Mouse (Mus musculus) CH12.LX (cell line): ENCODE results near the gene Ccdc30. TPM values are rescaled to one million over a fixed set of nuclear protein-coding genes. Genes with fewer than 3 reads are reported as not detected.

Source experiments
- DNase-seq: peaks from one replicate; pipeline ENCODE4 v3.0.0-alpha.2; 2013; ENCODE audit errors: extremely low read depth
- H3K27ac ChIP-seq: 2 replicates; pipeline ENCODE4 v1.5.1; 2012; ENCODE audit warnings: low read depth, mild to moderate bottlenecking, control low read depth, moderate library complexity; ENCODE audit not compliant: insufficient read depth
- H3K27me3 ChIP-seq: replicated peaks from 2 replicates; pipeline ENCODE3; 2012; ENCODE audit warnings: inconsistent platforms
- H3K36me3 ChIP-seq, 2 experiments: replicated peaks in 1 of 2; 2 replicates each; pipeline versions ENCODE3 to v1.6.1; 2012; ENCODE audit warnings: inconsistent platforms in 1 of 2, low read length in 1 of 2, mild to moderate bottlenecking in 1 of 2, mixed read lengths in 1 of 2, moderate library complexity in 1 of 2; ENCODE audit not compliant: control insufficient read depth in 1 of 2, insufficient read depth in 1 of 2
- H3K4me1 ChIP-seq, 2 experiments: 2 replicates each; pipeline ENCODE4 v1.6.1; 2012; ENCODE audit warnings: inconsistent platforms in 1 of 2, moderate library complexity in 1 of 2; ENCODE audit not compliant: insufficient read depth in 2 of 2, control insufficient read depth in 1 of 2
- H3K4me2 ChIP-seq: 2 replicates; pipeline ENCODE4 v1.6.1; 2012; ENCODE audit warnings: low read depth, mild to moderate bottlenecking, control low read depth; ENCODE audit not compliant: poor library complexity, insufficient read depth, severe bottlenecking
- H3K4me3 ChIP-seq, 3 experiments: fragments of 150-350 bp in 1 of 3; sonication (generic) in 1 of 3; replicated peaks in 1 of 3; 2 replicates each; pipeline versions ENCODE3 to v1.5.1; 2011 to 2012; ENCODE audit warnings: low read depth in 2 of 3, low read length in 2 of 3, mild to moderate bottlenecking in 2 of 3, moderate library complexity in 2 of 3, control low read depth in 1 of 3, improper control_type of control experiment in 1 of 3, inconsistent platforms in 1 of 3, mixed read lengths in 1 of 3; ENCODE audit not compliant: poor library complexity in 1 of 3
- H3K79me2 ChIP-seq: replicated peaks from 2 replicates; pipeline ENCODE4 v1.6.1; 2012; ENCODE audit warnings: mild to moderate bottlenecking, moderate library complexity; ENCODE audit not compliant: control insufficient read depth, poor library complexity, insufficient read depth, severe bottlenecking; ENCODE audit errors: extremely low read depth
- H3K9ac ChIP-seq: 2 replicates; pipeline ENCODE4 v1.6.1; 2012; ENCODE audit warnings: low read depth, mild to moderate bottlenecking, control low read depth, moderate library complexity; ENCODE audit not compliant: insufficient read depth
- H3K9me3 ChIP-seq: replicated peaks from 2 replicates; pipeline ENCODE3; 2012; ENCODE audit warnings: low read length, inconsistent platforms, mixed read lengths
- BHLHE40 ChIP-seq: IDR thresholded peaks from 2 replicates; pipeline ENCODE4 v1.6.1; 2011; ENCODE audit warnings: mild to moderate bottlenecking, low read depth, low read length, improper control_type of control experiment
- CHD1 ChIP-seq: IDR thresholded peaks from 2 replicates; pipeline ENCODE4 v1.6.1; 2012; ENCODE audit warnings: low read depth, low read length, improper control_type of control experiment, inconsistent platforms
- CHD2 ChIP-seq: IDR thresholded peaks from 2 replicates; pipeline ENCODE4 v1.6.1; 2011; ENCODE audit warnings: low read length, improper control_type of control experiment
- CTCF ChIP-seq, 2 experiments: IDR thresholded peaks in 1 of 2; conservative IDR thresholded peaks in 1 of 2; 2 replicates each; pipeline ENCODE4 v1.5.1; 2011 to 2012; ENCODE audit warnings: low read depth in 2 of 2, low read length in 2 of 2, improper control_type of control experiment in 1 of 2, inconsistent platforms in 1 of 2, mild to moderate bottlenecking in 1 of 2, moderate library complexity in 1 of 2
- E2F4 ChIP-seq: IDR thresholded peaks from 2 replicates; pipeline ENCODE4 v1.6.1; 2011; ENCODE audit warnings: low read depth, low read length, improper control_type of control experiment; ENCODE audit not compliant: insufficient replicate concordance
- ETS1 ChIP-seq: conservative IDR thresholded peaks from 2 replicates; pipeline ENCODE4 v1.6.1; 2012; ENCODE audit warnings: low read depth, mild to moderate bottlenecking, inconsistent platforms, low read length, improper control_type of control experiment, moderate library complexity
- GABPA ChIP-seq: IDR thresholded peaks from 2 replicates; pipeline ENCODE4 v1.6.1; 2012; ENCODE audit warnings: low read depth, low read length, improper control_type of control experiment, inconsistent platforms; ENCODE audit not compliant: insufficient replicate concordance
- IRF4 ChIP-seq: IDR thresholded peaks from 2 replicates; pipeline ENCODE4 v1.6.1; 2014; ENCODE audit warnings: low read depth, mild to moderate bottlenecking, inconsistent platforms, low read length, improper control_type of control experiment
- JUN ChIP-seq: IDR thresholded peaks from 2 replicates; pipeline ENCODE4 v1.6.1; 2011; ENCODE audit warnings: low read depth, mild to moderate bottlenecking, low read length, improper control_type of control experiment, moderate library complexity; ENCODE audit not compliant: insufficient read depth
- JUND ChIP-seq: conservative IDR thresholded peaks from 2 replicates; pipeline ENCODE4 v1.6.1; 2011; ENCODE audit warnings: low read depth, low read length, improper control_type of control experiment
- KAT2A ChIP-seq: IDR thresholded peaks from 2 replicates; pipeline ENCODE4 v1.6.1; 2012; ENCODE audit warnings: low read length, improper control_type of control experiment, inconsistent platforms; ENCODE audit not compliant: insufficient replicate concordance
- MAZ ChIP-seq: IDR thresholded peaks from 2 replicates; pipeline ENCODE4 v1.6.1; 2012; ENCODE audit warnings: low read depth, mild to moderate bottlenecking, inconsistent platforms, low read length, improper control_type of control experiment, moderate library complexity
- MEF2A ChIP-seq: IDR thresholded peaks from 2 replicates; pipeline ENCODE4 v1.6.1; 2014; ENCODE audit warnings: low read depth, mild to moderate bottlenecking, inconsistent platforms, low read length, improper control_type of control experiment, borderline replicate concordance
- MXI1 ChIP-seq: IDR thresholded peaks from 2 replicates; pipeline ENCODE4 v1.6.1; 2011; ENCODE audit warnings: mild to moderate bottlenecking, low read depth, low read length, improper control_type of control experiment
- MYC ChIP-seq: IDR thresholded peaks from 2 replicates; pipeline ENCODE4 v1.6.1; 2011; ENCODE audit warnings: low read depth, mild to moderate bottlenecking, improper control_type of control experiment, low read length
- NELFE ChIP-seq: IDR thresholded peaks from 2 replicates; pipeline ENCODE4 v1.6.1; 2011; ENCODE audit warnings: low read depth, low read length, improper control_type of control experiment
- NRF1 ChIP-seq: IDR thresholded peaks from 2 replicates; pipeline ENCODE4 v1.6.1; 2014; ENCODE audit warnings: low read depth, mild to moderate bottlenecking, inconsistent platforms, low read length, improper control_type of control experiment, moderate library complexity
- PAX5 ChIP-seq: IDR thresholded peaks from 2 replicates; pipeline ENCODE4 v1.6.1; 2012; ENCODE audit warnings: low read length, inconsistent platforms, mixed read lengths
- POLR2A ChIP-seq: IDR thresholded peaks from 2 replicates; pipeline ENCODE4 v1.6.1; 2011; ENCODE audit warnings: low read depth, mild to moderate bottlenecking, improper control_type of control experiment, low read length
- SIN3A ChIP-seq: IDR thresholded peaks from 2 replicates; pipeline ENCODE4 v1.6.1; 2012; ENCODE audit warnings: low read length, improper control_type of control experiment, inconsistent platforms
- SMC3 ChIP-seq: IDR thresholded peaks from 2 replicates; pipeline ENCODE4 v1.6.1; 2011; ENCODE audit warnings: low read depth, low read length, improper control_type of control experiment
- TBP ChIP-seq: conservative IDR thresholded peaks from 2 replicates; pipeline ENCODE4 v1.6.1; 2011; ENCODE audit warnings: low read depth, low read length, improper control_type of control experiment
- TCF12 ChIP-seq: IDR thresholded peaks from 2 replicates; pipeline ENCODE4 v1.6.1; 2014; ENCODE audit warnings: low read depth, mild to moderate bottlenecking, inconsistent platforms, low read length, improper control_type of control experiment
- UBTF ChIP-seq: IDR thresholded peaks from 2 replicates; pipeline ENCODE4 v1.6.1; 2012; ENCODE audit warnings: low read depth, mild to moderate bottlenecking, inconsistent platforms, low read length, improper control_type of control experiment, moderate library complexity
- USF1 ChIP-seq: IDR thresholded peaks from 2 replicates; pipeline ENCODE4 v1.6.1; 2014; ENCODE audit warnings: low read depth, mild to moderate bottlenecking, inconsistent platforms, low read length, improper control_type of control experiment
- USF2 ChIP-seq: conservative IDR thresholded peaks from 2 replicates; pipeline ENCODE4 v1.6.1; 2011; ENCODE audit warnings: low read depth, low read length, improper control_type of control experiment
- ZC3H11A ChIP-seq: IDR thresholded peaks from 2 replicates; pipeline ENCODE4 v1.6.1; 2012; ENCODE audit warnings: low read depth, mild to moderate bottlenecking, inconsistent platforms, low read length, improper control_type of control experiment
- ZKSCAN1 ChIP-seq: IDR thresholded peaks from 2 replicates; pipeline ENCODE4 v1.6.1; 2012; ENCODE audit warnings: low read depth, inconsistent platforms, low read length, improper control_type of control experiment, borderline replicate concordance
- ZMIZ1 ChIP-seq: IDR thresholded peaks from 2 replicates; pipeline ENCODE4 v1.6.1; 2012; ENCODE audit warnings: low read depth, mild to moderate bottlenecking, inconsistent platforms, low read length, improper control_type of control experiment
- dilution Hi-C: fragments of 300-500 bp; cut with MboI; formaldehyde crosslinking; loops from 2 replicates; pipeline ENCODE4 v1.14.3; 2020; ENCODE audit warnings: low sequenced_read_pairs; ENCODE audit not compliant: extremely low pct_unique_long_range_greater_than_20kb, extremely low pct_ligation_motif_present
- in situ Hi-C: fragments of 300-500 bp; cut with MboI; formaldehyde crosslinking; loops from 3 replicates; pipeline ENCODE4 v1.14.3; 2019; ENCODE audit warnings: low sequenced_read_pairs, low pct_ligation_motif_present, low pct_unique_long_range_greater_than_20kb, mixed read lengths
- polyA plus RNA-seq: library from polyadenylated mRNA; unstranded; fragments of >175 nt; gene quantifications from 2 replicates; pipeline ENCODE4 v1.2.1, GENCODE M21; 2012; ENCODE audit warnings: low read depth; ENCODE audit not compliant: insufficient read length
- total RNA-seq, 2 experiments: library from RNA; depleted of rRNA; stranded (reverse); fragments of 300-350 nt in 1 of 2; fragments of >200 nt in 1 of 2; gene quantifications; 2 replicates each; pipeline ENCODE4 v1.2.3; 2012 to 2014

Ccdc30 gene
- total and polyA plus RNA-seq, 3 experiments, result 0.04 TPM; not detected in 2

GRCm38 (mm10) chr4:119295134-119295453 lies 120.2 kb downstream of the Ccdc30 start:
- no peak overlapping the region for H3K27ac ChIP-seq
- no peaks in the 10 kb centered on the region for H3K9me3 ChIP-seq
- H3K4me1 ChIP-seq, result peaks cover 2 to 32% of the 10 kb centered on the region in 2 experiments; a peak in 2 of 4 replicates
- dilution Hi-C loops (no loop called here), in situ Hi-C loops (no loop called here)
- peak overlapping the region; percentile 65 to 92 (median 79) for H3K4me3 ChIP-seq
- H3K4me2 ChIP-seq, result peak overlapping the region; percentile 94
- DNase-seq, result no peak
- H3K36me3 ChIP-seq, result peaks cover 2 to 28% of the 10 kb centered on the region in 2 experiments
- TF ChIP-seq ZKSCAN1 (no peak), NRF1 (no peak), JUND (no peak), TBP (no peak), BHLHE40 (no peak), ZMIZ1 (no peak), UBTF (no peak), MAZ (no peak), SIN3A (no peak), CHD1 (no peak), KAT2A (no peak), POLR2A (no peak), E2F4 (no peak), SMC3 (no peak), CHD2 (no peak)
- peaks cover 41% of the 10 kb centered on the region for H3K79me2 ChIP-seq
- H3K9ac ChIP-seq, result peak overlapping the region; percentile 67
- H3K27me3 ChIP-seq, result no peaks in the 10 kb centered on the region

GRCm38 (mm10) chr4:119294415-119295133 lies 120.7 kb downstream of the Ccdc30 start, which contains the start of gene Ybx1:
Gene Ybx1, minus strand, starts transcription at chr4:119294604.
- peak; percentile 98 for DNase-seq
- peak within 1 kb of the TSS; percentile 93 for H3K9ac ChIP-seq
- in situ Hi-C loops (no loop called here), dilution Hi-C loops (no loop called here)
- H3K9me3 ChIP-seq, result no peaks in the 10 kb centered on the region
- peaks cover 5 to 33% of the 10 kb centered on the region in 2 experiments for H3K36me3 ChIP-seq
- H3K4me2 ChIP-seq, result peak within 1 kb of the TSS; percentile 96
- peak within 1 kb of the TSS; percentile 83 to 95 (median 92) for H3K4me3 ChIP-seq
- H3K4me1 ChIP-seq, result peaks cover 4 to 37% of the 10 kb centered on the region in 2 experiments; a peak in 3 of 4 replicates
- no peaks in the 10 kb centered on the region for H3K27me3 ChIP-seq
- H3K27ac ChIP-seq, result peak within 1 kb of the TSS; percentile 27
- peaks cover 45% of the 10 kb centered on the region for H3K79me2 ChIP-seq
- TF ChIP-seq CTCF (conservative IDR thresholded peaks at IDR 0.05 in 1 of 2, IDR thresholded peaks at IDR 0.05 in 1 of 2; ENCODE audit: low read depth in 2 of 2, low read length in 2 of 2) (no peak), USF1 (peak; percentile 94), ETS1 (no peak), TCF12 (peak; percentile 88), ZC3H11A (no peak), NRF1 (peak; percentile 69), E2F4 (no peak), NELFE (peak; percentile 82; the same call in 1 of the 2 replicates), USF2 (peak; percentile 89), PAX5 (no peak), MYC (peak; percentile 95), MAZ (no peak), IRF4 (peak; percentile 79), SMC3 (no peak), MEF2A (peak; percentile 72; the same call in 1 of the 2 replicates), SIN3A (peak; percentile 91), CHD1 (no peak; the same call in 1 of the 2 replicates), GABPA (no peak), ZKSCAN1 (no peak), ZMIZ1 (peak; percentile 84), TBP (peak; percentile 90), JUN (no peak), KAT2A (0 out of 2 replicates have a peak, but pooled peaks have one; percentile 71), BHLHE40 (peak; percentile 75), MXI1 (peak; percentile 98), CHD2 (peak; percentile 88)
